Mouse (Mus musculus) lung, postnatal 0 days (tissue): ENCODE results near the gene Gm17359.

ENCODE experiments used
- CTCF ChIP-seq: IDR thresholded peaks from 2 replicates; pipeline ENCODE4 v1.5.1; 2016; ENCODE audit warnings: antibody characterized with exemption, mild to moderate bottlenecking
- EP300 ChIP-seq: IDR thresholded peaks from 2 replicates; pipeline ENCODE4 v1.6.1; 2016; ENCODE audit warnings: antibody characterized with exemption, mild to moderate bottlenecking, control low read depth

- TF ChIP-seq CTCF (no peak), EP300 (no peak)
Observed at GRCm38 (mm10) chr3:79287108-79287576, 49.3 kb upstream of the Gm17359 start.
